Mouse (Mus musculus) hindlimb bud, embryonic 11.5 days (tissue): ENCODE results near the gene Fam219a.

Source experiments
- DNase-seq: peaks from one replicate; pipeline ENCODE4 v3.0.0-alpha.2; 2012; ENCODE audit warnings: low read depth, low spot score; ENCODE audit errors: extremely low spot score

Fam219a gene

GRCm38 (mm10) chr4:41554994-41555663 lies 14.2 kb downstream of the Fam219a start:
- DNase-seq: no peak

- no peak for DNase-seq
Observed at GRCm38 (mm10) chr4:41553116-41553515, 16.2 kb downstream of the Fam219a start.

GRCm38 (mm10) chr4:41552529-41552928 lies 16.8 kb downstream of the Fam219a start:
- DNase-seq: peak; percentile 96

GRCm38 (mm10) chr4:41547086-41547485 lies 22.3 kb downstream of the Fam219a start:
- DNase-seq: no peak

- DNase-seq: no peak
Observed at GRCm38 (mm10) chr4:41545985-41546384, 23.4 kb downstream of the Fam219a start.

- no peak for DNase-seq
Observed at GRCm38 (mm10) chr4:41542136-41542535, 27.2 kb downstream of the Fam219a start.

GRCm38 (mm10) chr4:41534866-41535265 lies 34.5 kb downstream of the Fam219a start:
- DNase-seq: no peak

- no peak for DNase-seq
Observed at GRCm38 (mm10) chr4:41532420-41532819, 36.9 kb downstream of the Fam219a start.

- DNase-seq: no peak
Observed at GRCm38 (mm10) chr4:41527996-41528395, 41.3 kb downstream of the Fam219a start.

- DNase-seq: no peak
Observed at GRCm38 (mm10) chr4:41527076-41527475, 42.3 kb downstream of the Fam219a start.

- DNase-seq: no peak
Observed at GRCm38 (mm10) chr4:41526553-41526952, 42.8 kb downstream of the Fam219a start.

- no peak for DNase-seq
Observed at GRCm38 (mm10) chr4:41524829-41525228, 44.5 kb downstream of the Fam219a start.

GRCm38 (mm10) chr4:41523839-41524238 lies 45.5 kb downstream of the Fam219a start:
- DNase-seq: no peak

- no peak for DNase-seq
Observed at GRCm38 (mm10) chr4:41522788-41523187, 46.5 kb downstream of the Fam219a start.

- no peak for DNase-seq
Observed at GRCm38 (mm10) chr4:41522136-41522535, 47.2 kb downstream of the Fam219a start.

- DNase-seq: no peak
Observed at GRCm38 (mm10) chr4:41520641-41521040, 48.7 kb downstream of the Fam219a start.

- no peak for DNase-seq
Observed at GRCm38 (mm10) chr4:41519195-41519594, 50.1 kb downstream of the Fam219a start.

- no peak for DNase-seq
Observed at GRCm38 (mm10) chr4:41518349-41518748, 51.0 kb downstream of the Fam219a start.

- DNase-seq: no peak
Observed at GRCm38 (mm10) chr4:41517233-41517632, 52.1 kb downstream of the Fam219a start, which contains the start of gene 1110017D15Rik. TSS of gene 1110017D15Rik (minus strand) at chr4:41517333.

GRCm38 (mm10) chr4:41513714-41514113 lies 55.6 kb downstream of the Fam219a start:
- no peak for DNase-seq

- DNase-seq: no peak
Observed at GRCm38 (mm10) chr4:41513309-41513708, 56.0 kb downstream of the Fam219a start.

GRCm38 (mm10) chr4:41507998-41508397 lies 61.3 kb downstream of the Fam219a start:
- DNase-seq: no peak

- no peak for DNase-seq
Observed at GRCm38 (mm10) chr4:41507326-41507924, 61.9 kb downstream of the Fam219a start.
